Mouse (Mus musculus) embryo, embryonic 11 days (tissue): Measurements from ENCODE around the gene Kiss1.

Source experiments
- DNase-seq: peaks from one replicate; pipeline ENCODE4 v3.0.0-alpha.2; 2015

Gene Kiss1

GRCm38 (mm10) chr1:133364022-133364630, 42.5 kb downstream of the Kiss1 start:
- no peak for DNase-seq

GRCm38 (mm10) chr1:133364890-133365289, 43.2 kb downstream of the Kiss1 start:
- DNase-seq = no peak

- no peak for DNase-seq
Measured at GRCm38 (mm10) chr1:133366951-133367605, 45.4 kb downstream of the Kiss1 start.

GRCm38 (mm10) chr1:133367606-133368488, 46.2 kb downstream of the Kiss1 start:
- peak; percentile 59 for DNase-seq

- DNase-seq = no peak
Measured at GRCm38 (mm10) chr1:133368644-133369043, 47.0 kb downstream of the Kiss1 start.

GRCm38 (mm10) chr1:133370352-133370751, 48.7 kb downstream of the Kiss1 start:
- DNase-seq = no peak

GRCm38 (mm10) chr1:133371431-133371830, 49.8 kb downstream of the Kiss1 start:
- DNase-seq = no peak

- no peak for DNase-seq
Measured at GRCm38 (mm10) chr1:133372113-133372512, 50.4 kb downstream of the Kiss1 start.

- no peak for DNase-seq
Measured at GRCm38 (mm10) chr1:133375696-133376346, 54.1 kb downstream of the Kiss1 start.

- no peak for DNase-seq
Measured at GRCm38 (mm10) chr1:133377547-133377946, 55.9 kb downstream of the Kiss1 start.
